Mouse (Mus musculus) lung, embryonic 15.5 days (tissue): ENCODE measurements around the gene Plekha1. TPM values are rescaled to one million over a fixed set of nuclear protein-coding genes. Genes with fewer than 3 reads are reported as not detected.

Experiments used
- ATAC-seq: fragments of 200-750 bp; cut with Nextera tagmentation; 2 replicates; pipeline ENCODE4 v1.8.0; 2017; ENCODE audit warnings: moderate number of reproducible peaks, borderline replicate concordance; ENCODE audit not compliant: low FRiP score, low TSS enrichment; ENCODE audit errors: extremely low read depth
- H3K27ac ChIP-seq: fragments of 300-500 bp; sonication (generic); 2 replicates; pipeline ENCODE4 v1.5.1; 2015; ENCODE audit warnings: moderate library complexity, mild to moderate bottlenecking, inconsistent platforms
- H3K27me3 ChIP-seq: fragments of 300-500 bp; sonication (generic); 2 replicates; pipeline ENCODE4 v1.6.1; 2015; ENCODE audit warnings: inconsistent platforms
- H3K36me3 ChIP-seq: fragments of 300-500 bp; sonication (generic); 2 replicates; pipeline ENCODE4 v1.6.1; 2015; ENCODE audit warnings: inconsistent platforms
- H3K4me1 ChIP-seq: fragments of 300-500 bp; sonication (generic); 2 replicates; pipeline ENCODE4 v1.6.1; 2015; ENCODE audit warnings: inconsistent platforms
- H3K4me2 ChIP-seq: fragments of 300-500 bp; sonication (generic); 2 replicates; pipeline ENCODE4 v1.6.1; 2015; ENCODE audit warnings: inconsistent platforms, mild to moderate bottlenecking, moderate library complexity
- H3K4me3 ChIP-seq: fragments of 300-500 bp; sonication (generic); 2 replicates; pipeline ENCODE4 v1.5.1; 2015; ENCODE audit warnings: mild to moderate bottlenecking, inconsistent platforms
- H3K9ac ChIP-seq: fragments of 300-500 bp; sonication (generic); 2 replicates; pipeline ENCODE4 v1.6.1; 2015; ENCODE audit warnings: inconsistent platforms
- H3K9me3 ChIP-seq: fragments of 300-500 bp; sonication (generic); 2 replicates; pipeline ENCODE4 v1.6.1; 2016; ENCODE audit warnings: inconsistent platforms
- WGBS: fragments of 180-500 bp; shearing (Covaris S2); methylation state at CpG from one replicate; pipeline ENCODE4 v1.1.7; 2015; 5-methylcytosine and 5-hydroxymethylcytosine counted together
- polyA plus RNA-seq: library from polyadenylated mRNA; unstranded; fragments of >200 nt; fragmentation: Nextera tagmentation; extraction: Ambion mirVana; gene quantifications from 2 replicates; pipeline ENCODE4 v1.2.1, GENCODE M21; 2015

Gene Plekha1
- polyA plus RNA-seq, 1 experiment from 2014 or later = 61.4 TPM

DNA sequence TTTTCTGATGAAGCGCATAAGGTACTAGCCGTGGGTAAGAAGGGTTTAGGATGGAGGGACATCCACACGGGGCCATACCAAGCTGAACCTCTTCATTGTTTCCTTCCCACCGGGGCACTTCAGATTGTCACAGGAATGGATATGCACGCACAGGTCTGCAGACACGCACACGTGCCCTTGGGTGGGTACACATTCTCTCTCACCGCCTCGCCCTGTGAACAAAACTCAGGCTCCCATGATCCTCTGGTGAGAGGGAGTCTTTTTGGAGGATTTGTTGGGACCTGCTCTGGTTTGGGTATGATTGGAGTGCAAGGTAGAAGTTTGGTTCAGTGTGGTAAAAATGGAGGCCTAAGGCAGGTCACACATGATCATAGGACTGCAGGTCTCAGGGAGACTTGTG is 67.4 kb downstream of the Plekha1 start:
- Histone ChIP-seq H3K36me3 (no peaks in the 10 kb centered on the region), H3K27me3 (peaks cover 50% of the 10 kb centered on the region), H3K27ac (no peak overlapping the region), H3K4me3 (no peak overlapping the region), H3K4me2 (no peak overlapping the region), H3K9ac (no peak overlapping the region), H3K4me1 (peaks cover 19% of the 10 kb centered on the region), H3K9me3 (no peaks in the 10 kb centered on the region)
- ATAC-seq = no peak
- WGBS = 77% methylated on average over 9 of the region's 9 CpGs

DNA sequence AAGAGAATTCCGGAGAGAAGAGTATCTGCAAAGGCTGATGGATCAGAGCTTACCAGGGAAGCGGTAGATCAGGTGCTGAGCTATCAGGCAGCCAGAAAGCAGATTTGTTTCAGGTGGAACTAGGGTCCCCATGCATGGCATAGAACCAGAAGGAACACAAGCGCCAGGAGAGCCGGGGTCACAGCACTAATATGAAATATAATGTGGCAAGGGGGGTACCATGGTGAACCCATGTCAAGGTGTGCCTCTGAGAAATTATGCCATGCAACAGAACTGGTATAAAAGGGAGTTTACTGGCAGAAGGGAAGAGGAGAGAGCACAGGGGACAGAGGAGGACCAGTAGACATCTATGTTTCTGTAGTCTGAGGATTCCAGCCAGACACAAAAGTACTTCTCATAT is 69.1 kb downstream of the Plekha1 start:
- peaks cover 68% of the 10 kb centered on the region for H3K27me3 ChIP-seq
- WGBS = 78% methylated on average over 4 of the region's 4 CpGs
- H3K9me3 ChIP-seq = no peaks in the 10 kb centered on the region
- H3K36me3 ChIP-seq = no peaks in the 10 kb centered on the region
- H3K4me1 ChIP-seq = peaks cover 19% of the 10 kb centered on the region
- no peak overlapping the region for H3K4me2 ChIP-seq
- no peak overlapping the region for H3K9ac ChIP-seq
- H3K4me3 ChIP-seq = no peak overlapping the region
- no peak overlapping the region for H3K27ac ChIP-seq
- ATAC-seq = no peak

DNA sequence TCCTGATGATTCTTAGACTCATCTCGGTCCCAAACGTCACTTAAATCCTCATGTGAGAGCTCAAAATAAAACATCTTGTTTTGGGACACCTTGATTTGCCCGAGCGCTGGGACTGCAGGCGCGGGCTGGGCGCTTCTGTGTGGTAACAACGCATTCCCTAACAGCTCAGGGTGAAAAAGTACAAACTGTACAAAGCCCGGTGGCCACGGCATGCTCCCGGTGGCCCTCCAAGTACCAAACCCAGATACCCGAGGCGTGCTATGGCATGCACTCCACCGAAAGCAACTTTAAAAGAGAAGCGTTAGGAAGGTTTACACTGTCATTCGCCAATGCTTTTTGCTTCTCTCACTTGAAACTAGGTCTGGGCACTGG is 69.9 kb downstream of the Plekha1 start:
- Histone ChIP-seq H3K4me1 (peaks cover 19% of the 10 kb centered on the region), H3K9ac (peak overlapping the region; percentile 31; the same call in 1 of the 2 replicates), H3K27ac (no peak overlapping the region), H3K9me3 (no peaks in the 10 kb centered on the region), H3K4me3 (peak overlapping the region; percentile 55), H3K36me3 (no peaks in the 10 kb centered on the region), H3K27me3 (peaks cover 73% of the 10 kb centered on the region), H3K4me2 (peak overlapping the region; percentile 89)
- no peak for ATAC-seq
- WGBS = 9% methylated on average over 16 of the region's 16 CpGs

DNA sequence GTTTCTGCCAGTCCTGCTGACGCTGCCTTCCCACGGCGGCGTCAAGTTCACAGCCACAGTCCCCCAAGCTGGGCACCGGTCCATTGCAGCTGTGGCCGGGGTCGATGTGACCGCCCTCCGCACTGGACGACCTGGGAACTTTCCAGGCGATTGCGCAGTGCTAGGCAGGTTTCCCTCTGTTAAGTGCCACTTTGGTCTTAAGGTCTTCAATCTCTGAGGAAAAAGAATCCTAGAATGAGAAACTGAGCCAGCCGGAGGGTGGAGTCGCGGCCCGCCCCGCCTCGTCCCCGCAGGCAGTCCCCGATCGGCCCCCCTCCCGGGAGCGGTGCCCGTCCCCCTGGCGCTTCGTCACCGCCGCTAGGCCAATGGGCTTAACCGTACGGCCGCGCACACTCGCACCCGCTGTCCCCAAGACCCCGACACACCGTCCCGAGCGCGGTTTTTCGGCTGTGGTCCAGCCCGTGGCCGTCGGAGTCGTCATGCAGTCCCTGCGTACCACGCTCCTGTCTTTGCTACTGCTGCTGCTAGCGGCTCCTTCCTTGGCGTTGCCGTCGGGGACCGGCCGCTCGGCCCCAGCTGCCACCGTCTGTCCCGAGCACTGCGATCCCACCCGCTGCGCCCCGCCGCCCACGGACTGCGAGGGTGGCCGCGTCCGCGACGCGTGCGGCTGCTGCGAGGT is 70.4 kb downstream of the Plekha1 start, which contains the start of gene Htra1:
Gene Htra1 (plus strand): TSS at position 319 of the 679 bp plus-strand sequence.
- H3K4me3 ChIP-seq = peak within 1 kb of the TSS; percentile 55
- WGBS = under 1% methylated on average over 62 of the region's 70 CpGs
- peak within 1 kb of the TSS; percentile 89 for H3K4me2 ChIP-seq
- H3K36me3 ChIP-seq = no peaks in the 10 kb centered on the region
- H3K9me3 ChIP-seq = no peaks in the 10 kb centered on the region
- peak; percentile 87 for ATAC-seq
- no peak within 1 kb of the TSS for H3K27ac ChIP-seq
- H3K9ac ChIP-seq = peak within 1 kb of the TSS; percentile 31
- H3K27me3 ChIP-seq = peaks cover 73% of the 10 kb centered on the region
- peaks cover 19% of the 10 kb centered on the region for H3K4me1 ChIP-seq

DNA sequence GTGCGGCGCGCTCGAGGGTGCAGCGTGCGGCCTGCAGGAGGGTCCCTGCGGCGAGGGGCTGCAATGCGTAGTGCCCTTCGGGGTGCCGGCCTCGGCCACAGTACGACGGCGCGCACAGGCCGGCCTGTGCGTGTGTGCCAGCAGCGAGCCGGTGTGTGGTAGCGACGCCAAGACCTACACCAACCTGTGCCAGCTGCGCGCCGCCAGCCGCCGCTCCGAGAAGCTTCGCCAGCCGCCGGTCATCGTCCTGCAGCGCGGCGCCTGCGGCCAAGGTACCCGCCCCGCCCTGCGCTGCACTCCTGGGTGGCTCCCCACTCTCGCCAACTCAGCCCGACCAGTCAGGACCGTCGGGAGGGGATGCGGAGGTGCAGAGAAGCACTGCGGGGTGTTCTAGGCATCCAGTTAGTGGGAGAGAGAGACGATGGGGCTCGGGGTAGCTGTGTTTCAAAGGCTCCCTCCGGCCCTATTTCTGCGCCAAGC is 71.0 kb downstream of the Plekha1 start:
- WGBS = 1% methylated on average over 49 of the region's 49 CpGs
- peaks cover 19% of the 10 kb centered on the region for H3K4me1 ChIP-seq

DNA sequence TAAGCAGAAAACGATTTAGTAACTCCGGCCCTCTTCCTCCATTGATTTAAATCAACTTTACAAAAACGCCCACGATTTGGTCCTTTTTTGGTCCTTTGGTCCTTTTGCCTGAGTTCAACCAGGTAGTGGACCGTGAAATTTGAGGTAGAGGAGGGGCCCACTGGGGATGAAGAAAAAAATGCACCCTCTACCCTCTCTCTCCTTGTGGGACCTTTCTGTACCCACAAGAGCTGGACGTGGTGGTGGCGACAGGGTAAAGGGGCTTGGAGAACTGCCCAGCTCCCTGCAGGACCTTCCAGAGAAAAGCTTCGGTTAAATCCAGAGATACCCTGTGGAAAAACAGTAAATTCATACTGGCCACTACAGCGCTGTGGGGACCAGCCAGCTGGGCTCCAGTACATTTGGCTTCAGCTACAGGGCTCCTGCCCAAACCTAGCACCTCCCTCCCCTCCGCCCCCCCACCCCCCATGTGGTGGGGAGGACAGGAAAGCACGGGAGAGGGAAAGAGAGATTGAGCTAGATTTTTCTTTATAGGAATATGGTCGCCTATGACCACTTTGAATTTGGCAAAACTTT is 71.8 kb downstream of the Plekha1 start:
- peaks cover 73% of the 10 kb centered on the region for H3K27me3 ChIP-seq
- ATAC-seq = no peak
- H3K36me3 ChIP-seq = no peaks in the 10 kb centered on the region
- 22% methylated on average over 12 of the region's 12 CpGs for WGBS
- no peak overlapping the region for H3K9ac ChIP-seq
- peak overlapping the region; percentile 55 for H3K4me3 ChIP-seq
- H3K27ac ChIP-seq = no peak overlapping the region
- H3K4me1 ChIP-seq = peaks cover 19% of the 10 kb centered on the region
- H3K9me3 ChIP-seq = no peaks in the 10 kb centered on the region
- peak overlapping the region; percentile 89 for H3K4me2 ChIP-seq

More for the DNA sequence above, 71.0 kb downstream of the Plekha1 start:
- H3K4me2 ChIP-seq = peak overlapping the region; percentile 89
- H3K36me3 ChIP-seq = no peaks in the 10 kb centered on the region
- peaks cover 73% of the 10 kb centered on the region for H3K27me3 ChIP-seq
- no peak overlapping the region for H3K27ac ChIP-seq
- H3K4me3 ChIP-seq = peak overlapping the region; percentile 55
- ATAC-seq = peak; percentile 25
- H3K9me3 ChIP-seq = no peaks in the 10 kb centered on the region
- H3K9ac ChIP-seq = peak overlapping the region; percentile 31

DNA sequence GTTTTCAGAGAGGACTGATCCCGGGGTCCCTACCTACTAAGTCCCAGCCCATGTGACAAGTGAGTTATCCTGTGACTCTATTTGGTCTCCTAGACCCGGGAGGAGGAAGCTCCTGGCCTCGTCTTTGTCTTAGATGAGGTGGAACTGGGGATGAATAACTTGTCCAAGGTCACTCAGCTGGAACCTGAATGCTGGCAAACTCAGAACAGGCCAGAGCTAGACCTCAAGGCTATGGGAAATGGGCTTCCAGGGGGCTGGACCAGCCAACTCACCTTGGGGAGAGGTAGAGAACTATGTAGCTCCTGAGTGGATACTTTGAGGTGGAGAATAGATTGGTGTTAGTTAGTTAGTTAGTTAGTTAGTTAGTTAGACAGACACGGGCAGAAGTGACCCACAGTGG is 72.4 kb downstream of the Plekha1 start:
- ATAC-seq = no peak
- 53% methylated on average over 4 of the region's 4 CpGs for WGBS
- no peak overlapping the region for H3K4me3 ChIP-seq
- H3K9ac ChIP-seq = no peak overlapping the region
- H3K4me1 ChIP-seq = peaks cover 19% of the 10 kb centered on the region
- no peak overlapping the region for H3K4me2 ChIP-seq
- H3K27ac ChIP-seq = no peak overlapping the region
- peaks cover 69% of the 10 kb centered on the region for H3K27me3 ChIP-seq
- H3K36me3 ChIP-seq = no peaks in the 10 kb centered on the region
- H3K9me3 ChIP-seq = no peaks in the 10 kb centered on the region

DNA sequence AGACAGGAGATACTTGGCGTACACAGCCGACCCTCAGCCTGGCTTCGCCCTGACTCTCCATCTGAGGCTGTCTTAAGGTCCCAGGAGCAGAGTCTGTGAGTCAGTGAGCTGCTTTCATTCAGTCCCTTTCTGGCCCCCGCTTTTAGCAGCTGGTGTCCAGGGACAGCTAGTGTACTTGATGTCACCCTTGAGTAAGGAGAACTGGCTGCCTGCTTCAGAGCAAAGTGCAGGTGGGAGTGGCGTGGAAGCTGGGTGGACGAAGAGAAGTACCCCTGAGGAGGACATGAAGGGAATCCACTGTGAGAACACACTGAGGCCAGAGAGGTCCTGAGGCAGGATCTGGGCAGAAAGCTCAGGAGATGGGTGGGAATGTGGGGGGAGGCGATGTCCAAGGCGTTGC is 73.3 kb downstream of the Plekha1 start:
- Histone ChIP-seq H3K4me1 (peaks cover 19% of the 10 kb centered on the region), H3K27ac (no peak overlapping the region), H3K9ac (no peak overlapping the region), H3K4me3 (no peak overlapping the region), H3K36me3 (no peaks in the 10 kb centered on the region), H3K27me3 (peaks cover 61% of the 10 kb centered on the region), H3K9me3 (no peaks in the 10 kb centered on the region), H3K4me2 (no peak overlapping the region)
- WGBS = 80% methylated on average over 8 of the region's 8 CpGs
- no peak for ATAC-seq

DNA sequence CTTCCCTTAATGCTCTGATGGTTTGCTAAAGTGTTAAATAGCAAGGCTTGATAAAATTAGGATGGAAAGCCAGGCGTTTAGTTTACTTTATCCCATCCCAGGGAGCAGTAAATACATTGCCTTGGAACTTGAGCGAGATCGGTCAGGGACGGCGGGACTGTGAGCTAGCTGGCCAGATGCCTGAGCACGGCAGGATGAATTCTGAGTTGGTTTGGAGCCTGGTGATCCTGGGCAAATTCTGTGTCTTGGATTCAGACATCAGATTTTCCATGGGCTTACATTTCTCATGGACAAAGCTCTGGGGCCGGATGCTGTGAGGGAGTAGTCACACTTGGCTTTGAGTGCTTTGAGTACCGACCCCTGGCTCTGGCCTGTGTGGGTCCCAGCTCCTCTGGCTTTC is 75.2 kb downstream of the Plekha1 start:
- Histone ChIP-seq H3K4me3 (no peak overlapping the region), H3K9ac (no peak overlapping the region), H3K27ac (no peak overlapping the region), H3K36me3 (no peaks in the 10 kb centered on the region), H3K4me2 (no peak overlapping the region), H3K4me1 (peaks cover 12% of the 10 kb centered on the region), H3K9me3 (no peaks in the 10 kb centered on the region), H3K27me3 (peaks cover 43% of the 10 kb centered on the region)
- 51% methylated on average over 8 of the region's 8 CpGs for WGBS
- no peak for ATAC-seq

DNA sequence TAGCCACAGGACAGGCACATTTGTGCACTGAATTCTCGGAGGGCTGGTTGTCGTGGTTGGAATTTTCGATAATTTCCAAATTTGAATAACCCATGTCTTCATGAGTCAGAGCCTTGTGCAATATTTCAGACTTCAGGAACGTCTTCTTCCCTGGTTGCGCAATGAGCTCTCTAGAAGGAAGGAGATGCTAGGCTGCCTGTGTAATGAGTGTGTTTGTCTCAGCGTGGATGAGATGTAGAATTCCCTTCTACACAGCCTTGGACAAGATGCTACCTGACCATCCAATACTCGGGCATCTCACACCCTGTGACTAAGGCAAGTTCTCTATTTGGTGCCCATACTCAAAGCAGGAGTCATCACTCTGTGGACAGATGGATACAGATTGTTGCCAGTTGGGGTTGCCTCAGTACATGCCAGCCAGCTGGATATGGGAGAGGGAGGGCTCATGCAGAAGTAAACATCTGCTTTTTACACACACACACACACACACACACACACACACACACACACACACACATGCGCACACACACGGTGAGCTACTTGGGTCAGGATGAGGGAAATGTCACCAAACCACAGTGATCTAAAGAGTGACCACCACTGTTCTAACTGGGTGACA is 77.8 kb downstream of the Plekha1 start:
- no peak overlapping the region for H3K9ac ChIP-seq
- peaks cover 18% of the 10 kb centered on the region for H3K27me3 ChIP-seq
- H3K9me3 ChIP-seq = no peaks in the 10 kb centered on the region
- H3K36me3 ChIP-seq = no peaks in the 10 kb centered on the region
- H3K27ac ChIP-seq = no peak overlapping the region
- 86% methylated on average over 9 of the region's 9 CpGs for WGBS
- no peak overlapping the region for H3K4me3 ChIP-seq
- ATAC-seq = no peak
- H3K4me1 ChIP-seq = peaks cover 4% of the 10 kb centered on the region; the same call in 1 of the 2 replicates
- H3K4me2 ChIP-seq = no peak overlapping the region

DNA sequence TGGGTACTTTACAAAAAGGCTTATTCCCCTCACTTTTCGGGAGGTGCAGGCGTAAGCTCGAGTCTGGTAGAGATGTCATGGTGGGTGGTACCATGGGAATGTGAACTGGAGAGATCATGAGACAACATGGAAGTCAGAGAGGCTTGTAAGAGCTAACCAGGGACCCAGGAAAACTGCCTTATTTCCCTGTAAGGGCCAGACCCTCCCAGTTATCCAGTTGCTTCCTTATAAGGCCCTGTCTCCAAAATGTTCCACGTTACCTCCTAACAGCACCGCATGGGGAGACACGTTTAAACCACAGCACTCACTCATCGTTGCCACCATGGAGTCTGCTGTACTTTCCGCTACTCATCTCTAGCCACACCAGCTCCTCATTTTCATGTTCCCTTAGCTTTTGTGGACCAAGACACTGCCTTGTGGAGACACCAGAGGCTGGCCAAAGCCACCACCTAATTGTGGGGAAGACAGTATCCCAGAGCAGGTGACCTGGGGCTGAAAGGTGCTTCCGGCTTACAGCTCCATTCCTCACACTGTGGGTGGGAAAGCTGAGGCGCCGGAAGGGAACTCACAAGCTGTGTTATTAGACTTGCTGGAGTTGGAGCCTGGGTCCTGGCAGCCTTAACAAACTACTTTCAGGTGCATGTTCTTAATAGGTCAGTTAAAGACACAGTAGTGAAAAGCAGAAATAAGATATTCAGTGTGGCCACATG is 79.4 kb downstream of the Plekha1 start:
- Histone ChIP-seq H3K27me3 (0 out of 2 replicates have a peak, but pooled peaks cover 3% of the 10 kb centered on the region), H3K27ac (no peak overlapping the region), H3K4me2 (no peak overlapping the region), H3K4me1 (peaks cover 15% of the 10 kb centered on the region), H3K36me3 (no peaks in the 10 kb centered on the region), H3K4me3 (no peak overlapping the region), H3K9me3 (no peaks in the 10 kb centered on the region), H3K9ac (no peak overlapping the region)
- WGBS = 89% methylated on average over 11 of the region's 11 CpGs
- ATAC-seq = no peak
